Mouse (Mus musculus): ENCODE measurements around the gene Rptor.

Rptor gene

DNA sequence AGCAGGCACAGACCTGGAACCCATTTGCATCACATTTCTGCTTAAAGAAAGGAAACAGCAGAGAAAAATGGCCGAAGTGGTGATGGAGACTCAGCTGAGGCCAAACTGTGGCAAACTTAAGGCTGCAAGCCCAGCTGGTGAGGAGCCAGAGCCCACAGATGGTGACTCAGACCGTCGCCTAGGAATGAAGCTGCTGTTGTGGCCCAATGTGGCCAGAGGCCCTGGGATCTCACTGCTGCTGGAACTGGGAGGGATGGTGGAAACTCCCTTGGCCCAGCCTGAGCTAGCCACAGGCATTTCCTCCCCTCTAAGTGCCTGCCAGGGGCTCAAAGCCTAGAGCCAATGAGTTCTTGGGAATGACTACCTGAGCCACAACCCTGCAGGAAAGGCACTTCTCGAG lies 330.4 kb downstream of the Rptor start:
- no peak for DNase-seq (ENCODE audit: low spot score in 2 of 2)

DNA sequence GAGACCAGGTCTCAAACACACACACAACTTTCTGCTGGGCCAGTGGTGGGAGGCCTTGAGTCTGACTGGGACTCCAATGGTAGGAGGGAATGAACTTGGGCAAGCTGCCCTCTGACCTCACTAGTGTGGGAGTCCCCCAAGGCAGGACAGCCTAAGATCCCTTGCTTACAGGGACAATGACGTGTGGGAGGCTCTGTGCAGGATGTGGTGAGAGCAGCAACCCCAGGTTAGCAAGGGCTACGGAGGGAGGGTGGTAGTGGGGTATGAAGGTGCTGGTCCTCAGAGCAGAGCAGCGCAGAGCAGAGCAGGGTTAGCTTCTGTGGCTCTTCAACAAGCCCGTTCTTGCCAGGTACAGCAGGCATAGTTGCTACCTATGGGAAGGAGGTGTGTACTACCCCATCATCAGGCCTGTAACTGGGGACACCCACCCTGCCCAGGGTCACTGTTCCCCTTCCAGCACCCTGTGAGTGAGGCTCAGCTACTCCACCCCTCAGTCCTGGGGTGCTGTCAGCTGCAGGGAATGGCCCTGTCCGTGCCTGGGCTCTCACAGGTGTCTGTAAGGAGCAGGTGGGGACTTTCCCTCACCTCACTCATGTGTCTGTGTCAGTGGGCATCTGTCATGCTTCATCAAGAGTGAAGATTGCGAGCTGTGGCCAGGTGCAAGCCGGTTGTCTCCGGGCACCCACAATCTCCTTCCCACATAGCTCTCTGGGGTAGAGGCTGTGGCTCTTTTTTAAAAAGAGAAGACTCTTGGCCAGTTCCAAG lies 331.3 kb downstream of the Rptor start:
- DNase-seq (ENCODE audit: low spot score in 2 of 2) = no peak

DNA sequence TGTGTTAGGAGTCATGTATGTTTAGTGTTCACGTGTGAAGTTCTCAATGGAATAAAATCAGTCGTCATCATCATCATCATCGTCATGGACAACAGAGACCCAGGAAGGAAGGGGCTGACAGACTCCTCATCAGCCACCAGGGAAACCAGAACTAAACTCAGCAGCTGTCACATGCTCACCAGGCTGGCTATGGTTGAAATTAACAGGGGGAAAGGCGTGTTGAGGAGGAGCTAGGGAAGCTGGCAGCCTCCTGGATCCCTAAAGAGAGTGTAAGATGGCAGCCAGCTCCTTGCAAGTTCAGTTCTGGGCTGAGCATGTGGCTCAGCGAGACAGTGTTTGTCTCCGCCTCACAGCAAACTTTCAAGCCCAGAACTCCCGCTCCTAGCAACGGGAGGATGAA lies 332.1 kb downstream of the Rptor start:
- no peak for DNase-seq (ENCODE audit: low spot score in 2 of 2)

DNA sequence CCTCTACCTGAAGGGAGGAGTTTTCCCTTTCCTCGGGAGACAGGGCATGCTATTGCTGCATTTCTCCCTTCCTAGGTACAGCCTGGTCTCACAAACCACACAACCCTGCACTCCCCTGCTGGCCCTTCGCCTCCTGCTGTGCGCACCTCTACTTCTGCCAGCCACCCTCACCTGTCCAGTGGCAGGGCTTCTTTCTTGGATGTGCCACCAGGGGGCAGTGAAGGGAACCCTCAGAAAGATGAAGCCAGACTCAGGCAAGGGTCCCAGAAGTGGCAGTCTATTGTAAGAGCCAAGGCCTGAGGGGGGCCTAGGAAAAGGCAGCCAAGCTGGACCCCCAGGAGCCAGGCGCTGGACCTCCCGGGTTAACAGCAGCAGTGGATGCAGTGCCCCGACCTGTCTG lies 332.8 kb downstream of the Rptor start:
- peak in 1 of 2 experiments; percentile 83 for DNase-seq (ENCODE audit: low spot score in 2 of 2)

DNA sequence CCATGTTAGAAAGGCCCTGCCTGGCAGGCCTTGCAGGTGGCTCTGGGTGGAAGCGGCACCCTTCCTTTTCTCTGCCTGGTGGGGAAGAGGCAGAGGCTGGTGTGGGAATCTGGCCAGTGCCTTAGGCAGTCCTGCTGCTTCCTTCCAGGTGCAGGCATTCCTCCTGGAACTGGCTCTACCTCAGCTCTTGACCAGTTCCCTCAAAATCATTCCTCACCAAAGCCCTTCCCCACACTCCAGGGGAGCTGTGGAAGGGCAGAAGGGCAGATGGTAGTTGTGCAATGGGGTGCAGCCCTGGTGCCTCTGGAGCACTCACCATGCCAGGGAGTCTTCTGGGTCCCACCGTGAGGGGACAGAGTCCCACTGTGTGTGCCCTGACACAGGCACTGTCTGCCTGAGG lies 333.8 kb downstream of the Rptor start:
- DNase-seq (ENCODE audit: low spot score in 2 of 2) = no peak

- peak; percentile 88 to 93 for DNase-seq (ENCODE audit: low spot score in 2 of 2)
These were observed 334.5 kb downstream of the Rptor start for GRCm38 (mm10) chr11:119937216-119937615.

DNA sequence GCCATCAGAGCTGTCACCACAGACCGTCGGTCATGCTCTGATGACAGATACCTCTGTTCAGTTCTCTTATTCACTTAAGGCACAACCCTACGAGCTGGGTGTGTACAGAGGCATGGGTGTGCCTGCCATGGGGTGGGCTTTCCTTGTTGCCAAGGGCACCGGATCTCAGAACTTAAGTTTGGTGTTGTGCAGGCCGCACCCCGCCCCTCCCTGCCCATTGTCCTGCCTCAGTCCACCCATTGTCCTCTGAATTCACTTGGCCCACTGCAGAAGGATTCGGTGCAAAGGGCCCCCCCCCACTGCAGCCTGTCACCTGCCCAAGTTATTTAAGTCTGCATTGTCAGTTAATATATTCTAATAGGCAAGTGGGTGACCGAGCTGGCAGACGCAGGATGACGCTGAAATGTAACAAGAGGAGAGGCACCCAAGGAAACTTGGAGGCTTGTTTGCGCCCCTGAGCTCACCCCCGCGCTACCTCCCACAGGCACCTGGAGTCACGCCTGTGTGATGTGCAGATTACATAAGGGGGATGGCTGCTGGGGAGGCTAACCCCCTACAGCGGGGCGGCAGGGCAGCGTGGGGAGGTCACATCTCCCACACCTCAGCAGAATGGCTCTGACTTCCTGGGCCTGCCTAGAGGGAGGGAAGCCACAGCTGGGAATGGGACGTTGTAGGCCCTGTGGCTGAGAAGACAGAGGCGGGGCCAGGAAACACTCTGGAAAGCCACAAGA lies 335.2 kb downstream of the Rptor start:
- DNase-seq (ENCODE audit: low spot score in 2 of 2) = no peak

GRCm38 (mm10) chr11:119939073-119939710 lies 336.5 kb downstream of the Rptor start:
- DNase-seq (ENCODE audit: low spot score in 2 of 2) = no peak

GRCm38 (mm10) chr11:119939711-119940106 lies 337.0 kb downstream of the Rptor start:
- no peak for DNase-seq (ENCODE audit: low spot score in 2 of 2)

- peak; percentile 72 to 85 for DNase-seq (ENCODE audit: low spot score in 2 of 2)
These were observed 337.4 kb downstream of the Rptor start for GRCm38 (mm10) chr11:119940142-119940541.

DNA sequence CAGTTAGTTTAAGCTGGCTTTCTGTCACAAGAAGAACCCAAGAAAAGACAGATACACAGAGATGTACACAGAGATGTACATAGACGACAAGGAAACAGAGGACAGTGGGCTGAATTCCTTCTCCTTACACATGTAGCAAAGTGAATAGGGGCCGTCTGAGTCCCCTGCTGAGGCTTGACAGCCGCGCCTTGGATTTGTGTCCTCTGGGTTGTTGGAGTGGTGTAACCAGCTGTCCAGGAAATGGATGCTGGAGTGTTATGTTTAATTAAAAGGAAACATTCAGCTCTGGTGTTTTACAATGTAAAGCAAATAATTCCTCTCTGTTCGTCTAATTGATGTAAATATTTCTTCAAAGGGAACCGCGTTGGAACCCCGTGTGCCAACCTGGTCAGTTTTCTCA lies 339.1 kb downstream of the Rptor start:
- DNase-seq (ENCODE audit: low spot score in 2 of 2) = no peak

DNA sequence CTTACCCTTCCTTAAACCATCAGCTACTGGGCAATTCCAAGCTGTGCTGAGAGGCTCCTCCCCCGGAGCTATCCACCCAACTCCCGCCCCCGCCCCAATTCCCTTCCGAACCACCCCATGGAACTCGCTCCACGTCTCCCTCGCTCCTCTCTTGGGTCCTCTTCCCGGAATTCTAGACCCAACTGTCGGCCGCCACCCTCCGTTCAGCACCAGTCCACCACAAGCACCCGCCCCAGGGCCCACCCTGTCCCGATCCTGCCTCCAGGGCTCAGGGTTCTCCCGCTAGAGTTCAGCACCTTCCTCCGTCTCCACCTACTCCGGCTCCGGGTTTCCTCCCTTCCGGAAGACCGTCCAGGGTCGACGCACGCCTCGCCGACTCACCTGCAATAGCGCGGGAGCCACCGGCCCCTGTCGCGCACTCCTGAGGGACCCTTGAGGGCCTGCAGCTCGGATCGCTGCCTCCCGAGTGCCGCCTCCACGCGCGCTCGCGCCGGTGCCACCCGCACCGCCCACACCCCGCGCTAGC lies 339.6 kb downstream of the Rptor start:
- DNase-seq (ENCODE audit: low spot score in 2 of 2) = no peak

- peak; percentile 99 for DNase-seq (ENCODE audit: low spot score in 2 of 2)
These were observed 340.2 kb downstream of the Rptor start, which contains the start of gene Baiap2 for GRCm38 (mm10) chr11:119942727-119943427. Gene Baiap2 (plus strand): TSS chr11:119942763.

DNA sequence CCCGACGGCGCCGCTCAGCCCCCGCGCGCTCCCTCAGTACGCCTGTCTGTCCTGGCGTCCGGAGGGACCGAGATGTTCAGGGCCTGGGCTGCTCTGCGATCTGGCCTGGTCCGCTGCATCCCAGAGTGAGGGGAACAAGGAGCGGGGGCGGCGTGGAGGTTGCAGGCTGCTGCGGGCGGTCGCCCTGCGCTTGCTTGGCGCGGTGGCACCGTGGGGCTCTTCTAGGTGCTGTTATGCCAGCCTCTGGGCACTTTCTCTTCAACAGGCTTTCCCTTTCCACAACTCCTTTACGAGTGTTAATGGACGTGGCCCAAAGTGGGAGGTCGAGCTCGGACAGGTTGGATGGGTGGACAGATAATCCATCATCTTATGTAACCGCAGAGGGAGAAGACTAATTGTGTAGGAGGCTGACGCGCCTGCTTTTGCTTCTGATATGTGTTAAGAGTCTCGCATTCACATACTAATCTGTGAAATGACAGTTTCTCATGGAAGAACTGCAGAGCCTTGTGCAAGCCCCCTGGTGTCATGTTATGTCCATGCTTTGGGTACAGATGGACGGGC lies 340.8 kb downstream of the Rptor start:
- DNase-seq (ENCODE audit: low spot score in 2 of 2) = peak in 1 of 2 experiments; percentile 67

DNA sequence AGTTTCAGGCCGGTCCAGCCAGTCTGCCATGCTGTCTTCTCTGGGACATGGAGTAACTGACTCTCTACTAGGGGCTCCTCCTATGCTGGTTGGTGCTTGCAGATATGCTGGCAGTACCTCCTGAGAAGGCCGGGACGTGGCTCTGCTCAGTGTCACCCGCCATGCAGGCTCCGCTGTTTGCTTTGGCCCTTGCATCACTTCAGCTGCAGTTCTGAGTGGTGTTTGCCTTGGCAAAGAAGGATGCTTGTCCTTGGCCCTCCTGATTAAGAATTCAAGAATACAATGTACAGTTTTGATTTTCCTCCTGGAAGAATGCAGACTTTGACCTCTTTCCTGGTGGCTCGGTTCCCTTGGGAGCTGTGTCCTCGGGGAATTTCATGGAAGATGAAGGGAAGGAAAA lies 342.6 kb downstream of the Rptor start:
- DNase-seq (ENCODE audit: low spot score in 2 of 2) = no peak

- DNase-seq (ENCODE audit: low spot score in 2 of 2) = no peak
These were observed 344.7 kb downstream of the Rptor start for GRCm38 (mm10) chr11:119947426-119947825.

- DNase-seq (ENCODE audit: low spot score in 2 of 2) = no peak
These were observed 345.2 kb downstream of the Rptor start for GRCm38 (mm10) chr11:119947897-119948296.

DNA sequence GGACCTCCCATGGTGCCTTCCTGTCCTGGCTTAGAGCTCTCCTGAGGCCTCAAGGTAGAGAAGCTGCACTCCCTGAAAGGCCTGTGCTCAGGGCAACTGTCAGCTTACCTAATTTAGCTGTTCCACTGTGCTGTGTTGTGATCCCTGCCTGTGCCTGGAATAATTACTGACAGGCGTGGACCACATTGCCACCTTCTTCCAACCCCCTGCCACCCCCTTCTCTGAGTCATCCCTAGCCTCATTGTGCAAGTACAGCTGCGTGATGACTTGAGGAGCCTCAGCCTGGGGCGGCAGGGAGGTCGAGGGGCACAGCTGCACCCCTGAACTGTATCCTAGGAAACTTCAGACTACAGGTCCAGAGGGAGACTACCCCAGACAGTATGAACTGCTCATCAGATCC lies 345.6 kb downstream of the Rptor start:
- no peak for DNase-seq (ENCODE audit: low spot score in 2 of 2)

DNA sequence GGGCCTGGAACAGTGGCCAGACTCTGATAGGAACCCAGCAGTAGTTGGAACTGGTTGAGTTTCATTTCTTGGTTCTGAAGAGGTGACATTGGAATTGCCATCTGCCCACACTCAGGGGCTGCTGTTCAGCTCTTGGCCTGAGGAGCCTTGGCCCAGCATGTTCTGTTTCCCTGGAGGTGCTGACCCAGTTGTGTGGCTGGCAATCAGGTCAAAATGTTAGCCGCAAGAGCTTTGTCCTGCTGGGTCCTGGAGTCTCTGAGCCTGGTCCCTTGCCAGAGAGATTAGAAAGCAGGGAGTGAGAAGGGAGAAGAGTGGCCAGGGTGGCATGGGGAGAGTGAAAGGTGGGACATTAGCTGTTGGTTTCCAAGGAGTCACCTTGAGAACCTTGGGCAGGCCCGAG lies 346.1 kb downstream of the Rptor start:
- no peak for DNase-seq (ENCODE audit: low spot score in 2 of 2)

All from right cerebral cortex, postnatal 10 days (tissue).